Mouse (Mus musculus) cerebellum, adult 2 months (tissue): ENCODE data around the gene Dzank1.

Source experiments
- CTCF ChIP-seq: fragments of 200-500 bp; IDR thresholded peaks from 2 replicates; pipeline ENCODE4 v1.5.1; 2011; ENCODE audit warnings: low read depth, mild to moderate bottlenecking, control low read depth, low read length, moderate library complexity, borderline replicate concordance; ENCODE audit not compliant: insufficient read depth
- POLR2A ChIP-seq: fragments of 200-500 bp; IDR thresholded peaks from 2 replicates; pipeline ENCODE4 v1.6.1; 2011; ENCODE audit warnings: low read length, control low read depth, borderline replicate concordance; ENCODE audit not compliant: insufficient read depth

- TF ChIP-seq CTCF (no peak), POLR2A (no peak)
Measured at GRCm38 (mm10) chr2:144446360-144446999, 80.7 kb downstream of the Dzank1 start.
